Mouse (Mus musculus) CH12.LX (cell line): ENCODE data around the gene Slc38a8. TPM values are rescaled to one million over a fixed set of nuclear protein-coding genes. Genes with fewer than 3 reads are reported as not detected.
A peak's percentile ranks its signal among the peaks of the same experiment; 100 is the strongest.

Experiments
- DNase-seq: peaks from one replicate; pipeline ENCODE4 v3.0.0-alpha.2; 2013; ENCODE audit errors: extremely low read depth
- H3K27ac ChIP-seq: 2 replicates; pipeline ENCODE4 v1.5.1; 2012; ENCODE audit warnings: low read depth, mild to moderate bottlenecking, control low read depth, moderate library complexity; ENCODE audit not compliant: insufficient read depth
- H3K27me3 ChIP-seq: replicated peaks from 2 replicates; pipeline ENCODE3; 2012; ENCODE audit warnings: inconsistent platforms
- H3K36me3 ChIP-seq, 2 experiments: replicated peaks in 1 of 2; 2 replicates each; pipeline versions ENCODE3 to v1.6.1; 2012; ENCODE audit warnings: inconsistent platforms in 1 of 2, low read length in 1 of 2, mild to moderate bottlenecking in 1 of 2, mixed read lengths in 1 of 2, moderate library complexity in 1 of 2; ENCODE audit not compliant: control insufficient read depth in 1 of 2, insufficient read depth in 1 of 2
- H3K4me1 ChIP-seq, 2 experiments: 2 replicates each; pipeline ENCODE4 v1.6.1; 2012; ENCODE audit warnings: inconsistent platforms in 1 of 2, moderate library complexity in 1 of 2; ENCODE audit not compliant: insufficient read depth in 2 of 2, control insufficient read depth in 1 of 2
- H3K4me2 ChIP-seq: 2 replicates; pipeline ENCODE4 v1.6.1; 2012; ENCODE audit warnings: low read depth, mild to moderate bottlenecking, control low read depth; ENCODE audit not compliant: poor library complexity, insufficient read depth, severe bottlenecking
- H3K4me3 ChIP-seq, 3 experiments: fragments of 150-350 bp in 1 of 3; sonication (generic) in 1 of 3; replicated peaks in 1 of 3; 2 replicates each; pipeline versions ENCODE3 to v1.5.1; 2011 to 2012; ENCODE audit warnings: low read depth in 2 of 3, low read length in 2 of 3, mild to moderate bottlenecking in 2 of 3, moderate library complexity in 2 of 3, control low read depth in 1 of 3, improper control_type of control experiment in 1 of 3, inconsistent platforms in 1 of 3, mixed read lengths in 1 of 3; ENCODE audit not compliant: poor library complexity in 1 of 3
- H3K79me2 ChIP-seq: replicated peaks from 2 replicates; pipeline ENCODE4 v1.6.1; 2012; ENCODE audit warnings: mild to moderate bottlenecking, moderate library complexity; ENCODE audit not compliant: control insufficient read depth, poor library complexity, insufficient read depth, severe bottlenecking; ENCODE audit errors: extremely low read depth
- H3K9ac ChIP-seq: 2 replicates; pipeline ENCODE4 v1.6.1; 2012; ENCODE audit warnings: low read depth, mild to moderate bottlenecking, control low read depth, moderate library complexity; ENCODE audit not compliant: insufficient read depth
- H3K9me3 ChIP-seq: replicated peaks from 2 replicates; pipeline ENCODE3; 2012; ENCODE audit warnings: low read length, inconsistent platforms, mixed read lengths
- BHLHE40 ChIP-seq: IDR thresholded peaks from 2 replicates; pipeline ENCODE4 v1.6.1; 2011; ENCODE audit warnings: mild to moderate bottlenecking, low read depth, low read length, improper control_type of control experiment
- CHD2 ChIP-seq: IDR thresholded peaks from 2 replicates; pipeline ENCODE4 v1.6.1; 2011; ENCODE audit warnings: low read length, improper control_type of control experiment
- CTCF ChIP-seq, 2 experiments: IDR thresholded peaks in 1 of 2; conservative IDR thresholded peaks in 1 of 2; 2 replicates each; pipeline ENCODE4 v1.5.1; 2011 to 2012; ENCODE audit warnings: low read depth in 2 of 2, low read length in 2 of 2, improper control_type of control experiment in 1 of 2, inconsistent platforms in 1 of 2, mild to moderate bottlenecking in 1 of 2, moderate library complexity in 1 of 2
- ELF1 ChIP-seq: IDR thresholded peaks from 2 replicates; pipeline ENCODE4 v1.6.1; 2014; ENCODE audit warnings: low read depth, mild to moderate bottlenecking, inconsistent platforms, low read length, improper control_type of control experiment
- EP300 ChIP-seq: IDR thresholded peaks from 2 replicates; pipeline ENCODE4 v1.6.1; 2011; ENCODE audit warnings: low read length, improper control_type of control experiment
- ETS1 ChIP-seq: conservative IDR thresholded peaks from 2 replicates; pipeline ENCODE4 v1.6.1; 2012; ENCODE audit warnings: low read depth, mild to moderate bottlenecking, inconsistent platforms, low read length, improper control_type of control experiment, moderate library complexity
- IRF4 ChIP-seq: IDR thresholded peaks from 2 replicates; pipeline ENCODE4 v1.6.1; 2014; ENCODE audit warnings: low read depth, mild to moderate bottlenecking, inconsistent platforms, low read length, improper control_type of control experiment
- JUND ChIP-seq: conservative IDR thresholded peaks from 2 replicates; pipeline ENCODE4 v1.6.1; 2011; ENCODE audit warnings: low read depth, low read length, improper control_type of control experiment
- MAX ChIP-seq: IDR thresholded peaks from 2 replicates; pipeline ENCODE4 v1.6.1; 2011; ENCODE audit warnings: low read length, improper control_type of control experiment
- MAZ ChIP-seq: IDR thresholded peaks from 2 replicates; pipeline ENCODE4 v1.6.1; 2012; ENCODE audit warnings: low read depth, mild to moderate bottlenecking, inconsistent platforms, low read length, improper control_type of control experiment, moderate library complexity
- MEF2A ChIP-seq: IDR thresholded peaks from 2 replicates; pipeline ENCODE4 v1.6.1; 2014; ENCODE audit warnings: low read depth, mild to moderate bottlenecking, inconsistent platforms, low read length, improper control_type of control experiment, borderline replicate concordance
- MXI1 ChIP-seq: IDR thresholded peaks from 2 replicates; pipeline ENCODE4 v1.6.1; 2011; ENCODE audit warnings: mild to moderate bottlenecking, low read depth, low read length, improper control_type of control experiment
- MYC ChIP-seq: IDR thresholded peaks from 2 replicates; pipeline ENCODE4 v1.6.1; 2011; ENCODE audit warnings: low read depth, mild to moderate bottlenecking, improper control_type of control experiment, low read length
- NRF1 ChIP-seq: IDR thresholded peaks from 2 replicates; pipeline ENCODE4 v1.6.1; 2014; ENCODE audit warnings: low read depth, mild to moderate bottlenecking, inconsistent platforms, low read length, improper control_type of control experiment, moderate library complexity
- PAX5 ChIP-seq: IDR thresholded peaks from 2 replicates; pipeline ENCODE4 v1.6.1; 2012; ENCODE audit warnings: low read length, inconsistent platforms, mixed read lengths
- POLR2AphosphoS2 ChIP-seq: IDR thresholded peaks from 2 replicates; pipeline ENCODE4 v1.6.1; 2011; ENCODE audit warnings: low read depth, low read length, improper control_type of control experiment
- RCOR1 ChIP-seq: conservative IDR thresholded peaks from 2 replicates; pipeline ENCODE4 v1.6.1; 2012; ENCODE audit warnings: low read depth, mild to moderate bottlenecking, inconsistent platforms, low read length, improper control_type of control experiment
- SIN3A ChIP-seq: IDR thresholded peaks from 2 replicates; pipeline ENCODE4 v1.6.1; 2012; ENCODE audit warnings: low read length, improper control_type of control experiment, inconsistent platforms
- TCF12 ChIP-seq: IDR thresholded peaks from 2 replicates; pipeline ENCODE4 v1.6.1; 2014; ENCODE audit warnings: low read depth, mild to moderate bottlenecking, inconsistent platforms, low read length, improper control_type of control experiment
- UBTF ChIP-seq: IDR thresholded peaks from 2 replicates; pipeline ENCODE4 v1.6.1; 2012; ENCODE audit warnings: low read depth, mild to moderate bottlenecking, inconsistent platforms, low read length, improper control_type of control experiment, moderate library complexity
- USF1 ChIP-seq: IDR thresholded peaks from 2 replicates; pipeline ENCODE4 v1.6.1; 2014; ENCODE audit warnings: low read depth, mild to moderate bottlenecking, inconsistent platforms, low read length, improper control_type of control experiment
- USF2 ChIP-seq: conservative IDR thresholded peaks from 2 replicates; pipeline ENCODE4 v1.6.1; 2011; ENCODE audit warnings: low read depth, low read length, improper control_type of control experiment
- ZC3H11A ChIP-seq: IDR thresholded peaks from 2 replicates; pipeline ENCODE4 v1.6.1; 2012; ENCODE audit warnings: low read depth, mild to moderate bottlenecking, inconsistent platforms, low read length, improper control_type of control experiment
- ZKSCAN1 ChIP-seq: IDR thresholded peaks from 2 replicates; pipeline ENCODE4 v1.6.1; 2012; ENCODE audit warnings: low read depth, inconsistent platforms, low read length, improper control_type of control experiment, borderline replicate concordance
- ZMIZ1 ChIP-seq: IDR thresholded peaks from 2 replicates; pipeline ENCODE4 v1.6.1; 2012; ENCODE audit warnings: low read depth, mild to moderate bottlenecking, inconsistent platforms, low read length, improper control_type of control experiment
- ZNF384 ChIP-seq: IDR thresholded peaks from 2 replicates; pipeline ENCODE4 v1.6.1; 2012; ENCODE audit warnings: low read depth, low read length, improper control_type of control experiment, inconsistent platforms
- dilution Hi-C: fragments of 300-500 bp; cut with MboI; formaldehyde crosslinking; loops from 2 replicates; pipeline ENCODE4 v1.14.3; 2020; ENCODE audit warnings: low sequenced_read_pairs; ENCODE audit not compliant: extremely low pct_unique_long_range_greater_than_20kb, extremely low pct_ligation_motif_present
- in situ Hi-C: fragments of 300-500 bp; cut with MboI; formaldehyde crosslinking; loops from 3 replicates; pipeline ENCODE4 v1.14.3; 2019; ENCODE audit warnings: low sequenced_read_pairs, low pct_ligation_motif_present, low pct_unique_long_range_greater_than_20kb, mixed read lengths
- polyA plus RNA-seq: library from polyadenylated mRNA; unstranded; fragments of >175 nt; gene quantifications from 2 replicates; pipeline ENCODE4 v1.2.1, GENCODE M21; 2012; ENCODE audit warnings: low read depth; ENCODE audit not compliant: insufficient read length
- total RNA-seq, 2 experiments: library from RNA; depleted of rRNA; stranded (reverse); fragments of 300-350 nt in 1 of 2; fragments of >200 nt in 1 of 2; gene quantifications; 2 replicates each; pipeline ENCODE4 v1.2.3; 2012 to 2014

Gene Slc38a8
- total and polyA plus RNA-seq, 3 experiments: 0.08 TPM; not detected in 1

GRCm38 (mm10) chr8:119548560-119549113, 47.1 kb upstream of the Slc38a8 start (continued):
- peak; percentile 75; the same call in 1 of the 2 replicates for TF ChIP-seq MEF2A
- TF ChIP-seq JUND: peak; percentile 84
- TF ChIP-seq ZKSCAN1: no peak
- no peak for TF ChIP-seq CTCF (conservative IDR thresholded peaks at IDR 0.05 in 1 of 2, IDR thresholded peaks at IDR 0.05 in 1 of 2; ENCODE audit: low read depth in 2 of 2, low read length in 2 of 2)
- TF ChIP-seq USF1: no peak
- TF ChIP-seq ZNF384: peak; percentile 98
- no peak for TF ChIP-seq MAX
- TF ChIP-seq USF2: no peak
- no peak for TF ChIP-seq POLR2AphosphoS2
- peak; percentile 87 for TF ChIP-seq ETS1
- peak; percentile 95 for TF ChIP-seq RCOR1

GRCm38 (mm10) chr8:119547019-119547691, 45.7 kb upstream of the Slc38a8 start:
- Histone ChIP-seq H3K9me3 (no peaks in the 10 kb centered on the region), H3K79me2 (peaks cover 54% of the 10 kb centered on the region), H3K36me3 (peaks cover 35 to 90% of the 10 kb centered on the region in 2 experiments), H3K27me3 (no peaks in the 10 kb centered on the region), H3K4me1 (peaks cover 21 to 41% of the 10 kb centered on the region in 2 experiments), H3K27ac (peak overlapping the region; percentile 44), H3K4me3 (no peak overlapping the region), H3K9ac (no peak overlapping the region), H3K4me2 (peak overlapping the region; percentile 33; the same call in 1 of the 2 replicates)
- dilution Hi-C loops (no loop called here), in situ Hi-C loops (no loop called here)
- no peak for TF ChIP-seq ZNF384
- 0 out of 2 replicates have a peak, but pooled peaks have one; percentile 16 for TF ChIP-seq ETS1
- TF ChIP-seq MXI1: no peak
- no peak for TF ChIP-seq UBTF
- no peak for TF ChIP-seq ZKSCAN1
- TF ChIP-seq CTCF (conservative IDR thresholded peaks at IDR 0.05 in 1 of 2, IDR thresholded peaks at IDR 0.05 in 1 of 2; ENCODE audit: low read depth in 2 of 2, low read length in 2 of 2): no peak
- TF ChIP-seq IRF4: peak; percentile 59
- TF ChIP-seq NRF1: no peak
- no peak for TF ChIP-seq CHD2
- no peak for TF ChIP-seq PAX5
- TF ChIP-seq MAZ: no peak
- peak; percentile 23; the same call in 1 of the 2 replicates for TF ChIP-seq SIN3A
- TF ChIP-seq ZMIZ1: no peak
- peak; percentile 76 for TF ChIP-seq BHLHE40
- peak; percentile 47; the same call in 1 of the 2 replicates for TF ChIP-seq EP300
- no peak for TF ChIP-seq MYC
- peak; percentile 62; the same call in 1 of the 2 replicates for TF ChIP-seq TCF12
- no peak for TF ChIP-seq ELF1
- TF ChIP-seq ZC3H11A: no peak
- no peak for DNase-seq
